Comparison of ENCODE assay signal across 13 mouse cellular contexts in genomic region chr1:119416610-119417009, GRCm38 (mm10). TPM values are rescaled to one million over a fixed set of nuclear protein-coding genes. Genes with fewer than 3 reads are reported as not detected.
"Had no signal": no experiment of that assay in that cellular context is flagged by ENCODE, and none has a peak within 500 bp of the region (broad histone marks: within the 10 kb centered on the region; RNA-seq: fewer than 3 reads in every experiment).

No protein-coding gene starts in this region.

- H3K4me3 ChIP-seq: liver, embryonic 13.5 days; midbrain, embryonic 12.5 days; midbrain, embryonic 15.5 days had no signal

- H3K36me3 ChIP-seq: liver, embryonic 13.5 days; midbrain, embryonic 12.5 days; midbrain, embryonic 15.5 days had no signal

- H3K4me2 ChIP-seq: liver, embryonic 13.5 days; midbrain, embryonic 12.5 days; midbrain, embryonic 15.5 days had no signal

- DNase-seq: kidney, adult 2 months; liver, embryonic 13.5 days; lung, adult 2 months; lung, postnatal 14 days; lung, postnatal 4 days; retina, postnatal 1 day; thymus, adult 18-20 months; thymus, postnatal 36 days had no signal

- H3K9ac ChIP-seq: liver, embryonic 13.5 days; midbrain, embryonic 12.5 days; midbrain, embryonic 15.5 days had no signal

- ATAC-seq: midbrain, embryonic 15.5 days had no signal

- H3K27ac ChIP-seq: kidney, postnatal 0 days; liver, embryonic 13.5 days; midbrain, embryonic 12.5 days; midbrain, embryonic 15.5 days had no signal

- H3K9me3 ChIP-seq: liver, embryonic 13.5 days; midbrain, embryonic 12.5 days; midbrain, embryonic 15.5 days had no signal

RNA-seq across cellular contexts. Expression of gene Inhbb, which starts 5.4 kb away (rescaled TPM):
- total RNA-seq: megakaryocyte, adult 5-6 weeks; neutrophil, adult 5-6 weeks had no signal
